Mouse (Mus musculus): Measurements from ENCODE around the gene Cramp1l. TPM values are rescaled to one million over a fixed set of nuclear protein-coding genes. Genes with fewer than 3 reads are reported as not detected.
A peak's percentile ranks its signal among the peaks of the same experiment; 100 is the strongest.

The Cramp1l gene
- polyA plus RNA-seq, 1 experiment from 2014 or later, result 5.3 TPM

- Histone ChIP-seq H3K9ac (peak overlapping the region; percentile 81), H3K4me1 (replicated peaks) (peaks cover 10% of the 10 kb centered on the region; the same call in 1 of the 2 replicates), H3K36me3 (peaks cover 8% of the 10 kb centered on the region; the same call in 1 of the 2 replicates), H3K27ac (peak overlapping the region; percentile 77), H3K27me3 (replicated peaks) (no peaks in the 10 kb centered on the region), H3K4me2 (replicated peaks) (peak overlapping the region; percentile 82), H3K4me3 (replicated peaks) (peak overlapping the region; percentile 83), H3K9me3 (no peaks in the 10 kb centered on the region)
- under 1% methylated on average over 39 of the region's 39 CpGs for WGBS
- ATAC-seq, result peak; percentile 13; the same call in 1 of the 2 replicates
These were observed 582 bp downstream of the Cramp1l start for GRCm38 (mm10) chr17:25014841-25015570.

GRCm38 (mm10) chr17:25013606-25014501 is 1.7 kb downstream of the Cramp1l start:
- Histone ChIP-seq H3K36me3 (peaks cover 8% of the 10 kb centered on the region; the same call in 1 of the 2 replicates), H3K27ac (peak overlapping the region; percentile 82), H3K9me3 (no peaks in the 10 kb centered on the region), H3K9ac (peak overlapping the region; percentile 94), H3K4me3 (replicated peaks) (peak overlapping the region; percentile 83), H3K4me2 (replicated peaks) (peak overlapping the region; percentile 82), H3K4me1 (replicated peaks) (peaks cover 10% of the 10 kb centered on the region; the same call in 1 of the 2 replicates), H3K27me3 (replicated peaks) (no peaks in the 10 kb centered on the region)
- WGBS, result under 1% methylated on average over 78 of the region's 81 CpGs
- ATAC-seq, result no peak

GRCm38 (mm10) chr17:25007480-25007879 is 8.1 kb downstream of the Cramp1l start:
- Histone ChIP-seq H3K4me2 (replicated peaks) (no peak overlapping the region), H3K36me3 (peaks cover 14% of the 10 kb centered on the region), H3K4me1 (replicated peaks) (0 out of 2 replicates have a peak, but pooled peaks cover 2% of the 10 kb centered on the region), H3K4me3 (replicated peaks) (no peak overlapping the region), H3K9ac (no peak overlapping the region), H3K27me3 (replicated peaks) (no peaks in the 10 kb centered on the region), H3K27ac (no peak overlapping the region), H3K9me3 (no peaks in the 10 kb centered on the region)
- no peak for ATAC-seq

- Histone ChIP-seq H3K9ac (no peak overlapping the region), H3K4me2 (replicated peaks) (no peak overlapping the region), H3K9me3 (no peaks in the 10 kb centered on the region), H3K4me3 (replicated peaks) (no peak overlapping the region), H3K4me1 (replicated peaks) (0 out of 2 replicates have a peak, but pooled peaks cover 2% of the 10 kb centered on the region), H3K27me3 (replicated peaks) (no peaks in the 10 kb centered on the region), H3K27ac (no peak overlapping the region), H3K36me3 (peaks cover 16% of the 10 kb centered on the region)
- no peak for ATAC-seq
- WGBS, result 92% methylated on average over 3 of the region's 3 CpGs
These were observed 10.5 kb downstream of the Cramp1l start for GRCm38 (mm10) chr17:25005102-25005501.

GRCm38 (mm10) chr17:24994721-24995120 is 20.9 kb downstream of the Cramp1l start:
- Histone ChIP-seq H3K36me3 (peaks cover 40% of the 10 kb centered on the region), H3K4me1 (replicated peaks) (no peaks in the 10 kb centered on the region), H3K4me2 (replicated peaks) (no peak overlapping the region), H3K4me3 (replicated peaks) (no peak overlapping the region), H3K9me3 (no peaks in the 10 kb centered on the region), H3K27ac (no peak overlapping the region), H3K9ac (no peak overlapping the region), H3K27me3 (replicated peaks) (no peaks in the 10 kb centered on the region)
- WGBS, result 93% methylated on average over 6 of the region's 6 CpGs
- no peak for ATAC-seq

- no peak for ATAC-seq
- H3K4me3 ChIP-seq (replicated peaks), result no peak overlapping the region
- WGBS, result 92% methylated on average over 6 of the region's 6 CpGs
- H3K4me2 ChIP-seq (replicated peaks), result no peak overlapping the region
- no peaks in the 10 kb centered on the region for H3K4me1 ChIP-seq (replicated peaks)
- H3K9me3 ChIP-seq, result no peaks in the 10 kb centered on the region
- no peak overlapping the region for H3K9ac ChIP-seq
- peaks cover 59% of the 10 kb centered on the region for H3K36me3 ChIP-seq
- no peak overlapping the region for H3K27ac ChIP-seq
- no peaks in the 10 kb centered on the region for H3K27me3 ChIP-seq (replicated peaks)
These were observed 28.4 kb downstream of the Cramp1l start for GRCm38 (mm10) chr17:24987221-24987620.

GRCm38 (mm10) chr17:24960852-24961715 is 54.5 kb downstream of the Cramp1l start:
- H3K4me3 ChIP-seq (replicated peaks), result peak overlapping the region; percentile 100
- no peaks in the 10 kb centered on the region for H3K9me3 ChIP-seq
- ATAC-seq, result peak; percentile 57
- H3K9ac ChIP-seq, result peak overlapping the region; percentile 31; the same call in 1 of the 2 replicates
- peak overlapping the region; percentile 66; the same call in 1 of the 2 replicates for H3K27ac ChIP-seq
- H3K27me3 ChIP-seq (replicated peaks), result no peaks in the 10 kb centered on the region
- peaks cover 21% of the 10 kb centered on the region for H3K36me3 ChIP-seq
- 0 out of 2 replicates have a peak, but pooled peaks cover 5% of the 10 kb centered on the region for H3K4me1 ChIP-seq (replicated peaks)
- 12% methylated on average over 21 of the region's 21 CpGs for WGBS
- peak overlapping the region; percentile 80 for H3K4me2 ChIP-seq (replicated peaks)

GRCm38 (mm10) chr17:24960135-24960851 is 55.3 kb downstream of the Cramp1l start, which contains the start of gene Jpt2:
TSS of gene Jpt2 (minus strand) at chr17:24960689.
- Histone ChIP-seq H3K4me1 (replicated peaks) (0 out of 2 replicates have a peak, but pooled peaks cover 5% of the 10 kb centered on the region), H3K4me3 (replicated peaks) (peak within 1 kb of the TSS; percentile 100), H3K27ac (peak within 1 kb of the TSS; percentile 83), H3K9me3 (no peaks in the 10 kb centered on the region), H3K4me2 (replicated peaks) (peak within 1 kb of the TSS; percentile 80), H3K36me3 (peaks cover 19% of the 10 kb centered on the region), H3K27me3 (replicated peaks) (no peaks in the 10 kb centered on the region), H3K9ac (peak within 1 kb of the TSS; percentile 93)
- WGBS, result 0% methylated on average over 59 of the region's 59 CpGs
- ATAC-seq, result peak; percentile 100

- Histone ChIP-seq H3K36me3 (peaks cover 25% of the 10 kb centered on the region), H3K9ac (peak overlapping the region; percentile 93), H3K27me3 (replicated peaks) (no peaks in the 10 kb centered on the region), H3K4me3 (replicated peaks) (peak overlapping the region; percentile 100), H3K9me3 (no peaks in the 10 kb centered on the region), H3K4me1 (replicated peaks) (0 out of 2 replicates have a peak, but pooled peaks cover 5% of the 10 kb centered on the region), H3K27ac (0 out of 2 replicates have a peak overlapping the region, but pooled peaks have one; percentile 38), H3K4me2 (replicated peaks) (peak overlapping the region; percentile 80)
- 39% methylated on average over 8 of the region's 8 CpGs for WGBS
- ATAC-seq, result no peak
These were observed 56.2 kb downstream of the Cramp1l start for GRCm38 (mm10) chr17:24959371-24959770.

- no peak overlapping the region for H3K4me3 ChIP-seq (replicated peaks)
- H3K4me1 ChIP-seq (replicated peaks), result peaks cover 13% of the 10 kb centered on the region
- ATAC-seq, result peak; percentile 71
- WGBS, result 78% methylated on average over 2 of the region's 2 CpGs
- H3K27me3 ChIP-seq (replicated peaks), result no peaks in the 10 kb centered on the region
- H3K27ac ChIP-seq, result no peak overlapping the region
- H3K36me3 ChIP-seq, result peaks cover 14% of the 10 kb centered on the region
- no peak overlapping the region for H3K4me2 ChIP-seq (replicated peaks)
- H3K9me3 ChIP-seq, result no peaks in the 10 kb centered on the region
- no peak overlapping the region for H3K9ac ChIP-seq
These were observed 62.3 kb downstream of the Cramp1l start for GRCm38 (mm10) chr17:24953291-24953690.

GRCm38 (mm10) chr17:24950671-24951070 is 64.9 kb downstream of the Cramp1l start:
- Histone ChIP-seq H3K4me3 (replicated peaks) (no peak overlapping the region), H3K4me1 (replicated peaks) (peaks cover 13% of the 10 kb centered on the region), H3K9ac (no peak overlapping the region), H3K9me3 (no peaks in the 10 kb centered on the region), H3K4me2 (replicated peaks) (no peak overlapping the region), H3K27ac (no peak overlapping the region), H3K36me3 (peaks cover 25% of the 10 kb centered on the region), H3K27me3 (replicated peaks) (no peaks in the 10 kb centered on the region)
- peak; percentile 43; the same call in 1 of the 2 replicates for ATAC-seq
- WGBS, result 78% methylated on average over 2 of the region's 2 CpGs
